Mouse (Mus musculus) heart, adult 8-10 months (tissue): ENCODE measurements at regions not wholly inside any gene's neighbourhood (a gene's known extent, or its start where the extent isn't known, plus 50 kb on each side); places are given as distances from the start of the nearest gene placed in this dataset.

Experiments
- DNase-seq: peaks from one replicate; pipeline ENCODE4 v3.0.0; 2022; ENCODE audit warnings: low spot score

DNA sequence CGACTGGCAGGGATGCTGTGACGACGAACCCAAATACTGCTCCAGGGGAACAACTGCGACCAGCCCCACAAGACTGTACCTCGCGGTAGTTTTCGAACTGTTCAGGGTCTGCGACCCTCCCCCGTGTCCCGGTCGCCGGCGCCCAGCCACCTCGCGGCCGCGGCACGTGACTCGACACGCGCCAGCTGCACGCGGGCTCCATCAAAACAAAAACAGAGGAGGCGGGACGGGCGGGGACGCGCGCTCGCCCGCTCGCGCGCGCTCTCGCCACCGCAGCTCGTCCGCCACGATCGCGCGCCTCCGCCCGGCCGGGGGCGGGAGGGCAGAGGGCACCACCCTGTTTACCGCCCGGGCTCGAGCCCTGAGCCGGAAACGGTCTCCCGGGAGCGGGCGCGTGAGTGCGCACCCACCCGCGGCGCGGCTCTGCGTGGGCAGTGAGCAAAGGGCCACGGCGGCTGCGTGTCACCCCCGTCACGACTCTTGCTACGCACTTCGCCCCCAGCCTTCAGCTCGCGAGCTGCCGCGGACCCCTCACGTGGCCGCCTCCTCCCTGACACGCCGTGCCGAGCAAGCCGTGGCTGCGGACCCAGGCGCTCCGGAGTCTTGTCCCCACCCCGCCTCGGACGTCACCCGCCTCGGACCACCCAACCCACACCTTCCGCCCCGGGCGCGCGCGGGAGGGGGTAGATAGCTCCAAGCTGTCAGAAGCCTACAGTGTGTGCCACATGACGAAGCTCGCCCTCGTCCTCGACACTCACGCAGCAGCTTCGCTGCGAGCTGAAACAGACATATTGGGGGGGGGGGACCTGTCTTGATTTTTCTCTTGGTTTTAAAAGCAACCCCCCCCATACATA lies 182.1 kb upstream of the Mkln1 start:
- peak; percentile 93 for DNase-seq

DNA sequence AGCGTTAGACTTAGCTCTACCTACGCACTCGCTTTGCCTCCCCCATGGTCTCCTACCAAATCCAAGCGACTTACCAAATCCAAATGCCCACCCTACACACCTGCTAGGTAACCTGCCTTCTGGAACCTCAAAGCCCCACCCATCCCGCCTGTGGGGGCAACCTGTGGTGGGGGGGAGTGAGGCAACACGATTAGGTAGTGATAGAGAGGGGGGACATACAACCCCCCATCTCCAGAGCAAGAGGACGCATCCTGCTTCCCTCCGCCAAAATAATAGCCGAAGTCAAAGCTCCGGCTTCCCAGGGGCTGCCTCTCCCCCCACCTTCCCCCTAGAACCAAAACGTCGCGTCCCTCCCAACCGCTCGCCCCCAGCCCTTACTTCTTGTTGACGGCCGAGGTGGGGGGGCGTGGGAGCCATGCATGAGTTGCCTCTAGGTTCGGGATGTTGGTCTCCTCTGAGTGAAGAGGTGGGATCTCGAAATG lies 181.4 kb upstream of the Mkln1 start:
- no peak for DNase-seq

DNA sequence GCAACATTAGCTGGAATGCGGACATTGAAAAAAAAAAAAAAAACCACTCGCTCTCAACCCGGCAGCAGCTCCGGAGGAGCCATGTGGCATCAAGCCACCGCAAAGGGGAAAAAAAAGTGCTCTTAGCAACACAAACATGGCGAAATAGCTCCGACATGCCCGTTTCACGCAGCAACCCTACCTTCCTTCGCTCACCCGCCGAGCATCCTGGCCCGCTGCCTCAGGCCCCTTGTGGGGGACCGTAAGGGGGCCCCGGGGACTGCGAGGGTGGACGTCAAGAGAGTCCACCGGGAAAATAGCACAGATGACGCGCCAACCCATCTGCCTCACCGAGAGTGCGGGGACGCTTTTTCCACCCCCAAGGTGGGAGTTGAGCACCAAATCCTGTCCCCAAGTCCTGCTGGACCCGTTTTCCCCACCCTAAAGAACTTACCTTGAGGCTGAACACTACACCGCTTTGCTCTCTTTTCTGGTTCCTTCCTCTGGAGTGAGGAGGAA lies 180.8 kb upstream of the Mkln1 start:
- DNase-seq, result peak; percentile 54

DNA sequence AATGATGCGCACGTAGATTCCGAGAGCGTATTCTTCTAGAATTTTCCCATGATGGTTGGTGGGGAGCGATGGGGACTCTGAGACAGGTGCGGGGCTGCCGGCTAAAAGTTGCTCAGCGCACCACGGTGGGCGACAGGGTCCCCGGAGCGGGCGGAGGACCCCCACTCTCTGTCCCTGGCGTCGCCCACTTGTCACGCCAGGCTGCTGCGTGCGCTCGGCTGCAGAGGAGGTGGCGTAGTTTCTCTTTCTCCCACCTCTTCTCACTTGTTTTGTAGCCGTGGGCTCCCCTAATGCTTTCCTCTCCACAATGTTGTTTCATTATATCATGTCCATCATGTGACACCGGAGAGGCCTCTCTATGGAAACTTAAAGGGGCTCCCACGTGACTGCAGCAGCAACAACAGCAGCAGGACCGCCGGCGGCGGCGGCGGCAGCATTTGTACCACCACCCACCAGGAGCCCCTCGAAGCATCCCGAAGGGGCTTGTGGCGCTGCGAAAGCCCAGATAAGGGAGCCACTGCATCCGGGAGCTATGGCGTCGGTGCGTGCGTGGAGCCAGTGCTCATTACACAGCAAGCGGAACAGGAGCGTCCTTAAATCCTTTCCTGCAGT lies 180.3 kb upstream of the Mkln1 start:
- DNase-seq, result peak; percentile 84

DNA sequence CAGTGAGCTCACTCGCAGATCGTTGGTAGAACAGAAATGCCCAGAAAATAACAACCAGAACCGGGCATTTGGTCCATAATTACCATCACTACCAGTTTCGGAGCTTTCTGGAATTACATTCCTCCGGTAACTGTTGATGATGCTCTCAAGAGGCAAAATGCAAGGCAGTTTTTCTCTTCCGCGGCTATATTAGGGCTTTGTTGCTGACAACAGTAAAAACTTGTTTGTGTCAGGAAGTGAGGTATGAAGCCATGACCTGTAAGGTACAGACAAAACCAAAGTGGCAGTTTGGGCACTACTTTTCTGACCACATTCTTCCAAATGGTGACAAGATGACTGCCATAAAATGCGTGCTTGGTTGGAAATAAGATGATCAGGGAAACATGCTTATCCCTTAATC lies 179.7 kb upstream of the Mkln1 start:
- DNase-seq, result peak; percentile 52

DNA sequence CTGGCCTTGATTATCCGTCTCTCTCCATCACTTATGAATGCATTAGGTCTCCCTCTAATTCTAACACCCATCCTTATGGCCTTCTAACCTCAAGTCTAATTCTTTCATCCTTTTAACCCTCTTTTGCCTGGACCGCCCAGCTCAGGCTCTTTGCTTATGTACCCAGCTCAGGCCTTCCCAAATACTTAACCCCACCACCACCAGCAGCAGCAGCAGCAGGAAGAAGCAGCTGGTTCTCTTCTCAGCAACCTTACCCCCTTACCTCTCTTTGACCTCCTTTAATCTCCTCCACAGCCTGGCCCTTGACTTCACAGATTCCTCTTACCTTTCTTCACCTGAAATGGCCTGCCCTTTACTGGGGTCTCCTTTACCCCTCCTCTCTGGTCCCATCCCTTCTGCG lies 178.8 kb upstream of the Mkln1 start:
- no peak for DNase-seq

DNA sequence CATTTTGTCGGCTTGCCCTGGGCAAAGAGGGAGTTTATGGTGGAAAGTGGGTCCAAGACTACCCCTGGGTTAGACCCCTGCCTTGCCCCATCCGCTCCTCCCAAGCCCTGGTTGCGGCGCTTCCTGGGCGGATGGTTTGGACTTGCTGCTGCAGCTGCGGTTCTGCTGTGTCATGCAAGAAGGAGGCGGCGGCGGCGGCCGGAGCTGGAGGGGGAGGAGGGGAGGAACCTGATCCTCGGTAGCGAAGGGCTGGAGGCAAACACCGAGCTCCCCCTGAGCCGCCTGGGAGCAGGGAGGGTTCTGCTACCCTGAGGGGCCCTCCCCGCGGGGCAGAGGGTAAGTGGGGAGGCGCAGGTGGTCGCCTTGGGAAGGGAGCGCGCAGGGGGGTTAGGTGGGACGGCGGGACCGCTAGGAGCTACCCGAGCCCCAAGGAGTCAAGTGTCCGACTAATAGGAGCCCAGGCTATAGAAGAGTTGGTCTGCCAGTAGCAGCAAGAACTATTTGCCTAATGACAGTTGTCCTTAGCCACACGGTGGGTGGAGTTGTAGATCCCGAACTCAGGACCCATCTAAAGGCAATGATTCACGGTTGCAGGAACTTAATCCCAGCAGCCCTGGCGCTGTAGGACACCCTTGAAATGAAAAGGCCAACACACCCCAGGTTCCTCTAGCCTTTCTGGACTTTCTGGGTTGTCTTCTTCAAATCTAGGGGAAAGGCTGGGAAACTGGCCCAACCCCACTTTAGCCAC lies 178.2 kb upstream of the Mkln1 start:
- peak; percentile 86 for DNase-seq

DNA sequence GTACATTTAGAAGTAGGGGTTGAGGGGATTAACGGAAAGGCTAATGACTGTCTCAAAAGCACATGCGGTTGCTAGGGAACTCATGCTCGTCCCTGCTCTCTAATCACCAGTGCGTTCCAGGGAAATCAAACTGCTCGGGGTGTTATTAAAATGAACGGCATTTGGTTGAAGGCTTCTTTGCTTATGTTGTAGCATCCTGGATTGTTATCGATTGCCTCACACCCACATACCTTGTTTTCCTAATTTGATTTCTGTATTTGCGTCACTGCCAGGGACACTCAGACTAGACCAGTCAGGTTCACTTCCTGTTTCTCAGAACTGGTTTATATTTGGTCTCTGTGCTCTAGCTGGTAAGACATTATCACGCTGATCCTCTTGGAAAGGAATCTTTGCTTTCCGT lies 177.0 kb upstream of the Mkln1 start:
- DNase-seq, result peak; percentile 75

DNA sequence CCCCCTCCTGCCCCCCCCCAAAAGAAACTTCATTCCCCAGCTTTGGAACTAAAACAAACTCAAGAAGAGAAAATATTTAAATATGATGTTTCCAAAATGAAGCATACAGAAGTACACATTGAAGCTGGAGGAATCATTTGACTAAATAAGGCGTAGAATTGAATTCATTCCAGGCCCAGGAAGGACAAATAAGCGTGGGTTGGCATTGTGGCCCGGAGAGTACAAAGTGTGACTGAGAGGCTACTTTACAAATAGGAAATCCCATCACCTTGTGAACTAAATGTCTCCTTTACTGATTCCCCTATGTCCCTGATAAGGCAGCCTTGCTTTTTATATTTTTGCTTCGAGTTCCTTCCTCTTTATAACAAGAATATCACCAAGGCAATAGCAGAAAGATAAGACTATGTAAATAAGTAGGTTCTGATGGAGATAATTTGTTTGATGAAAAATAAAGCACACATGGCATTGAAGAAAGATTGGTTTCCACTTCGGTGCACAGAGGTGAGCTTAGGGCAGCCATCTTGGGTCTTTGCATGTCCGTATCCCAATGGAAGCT lies 176.4 kb upstream of the Mkln1 start:
- peak; percentile 55 for DNase-seq

DNA sequence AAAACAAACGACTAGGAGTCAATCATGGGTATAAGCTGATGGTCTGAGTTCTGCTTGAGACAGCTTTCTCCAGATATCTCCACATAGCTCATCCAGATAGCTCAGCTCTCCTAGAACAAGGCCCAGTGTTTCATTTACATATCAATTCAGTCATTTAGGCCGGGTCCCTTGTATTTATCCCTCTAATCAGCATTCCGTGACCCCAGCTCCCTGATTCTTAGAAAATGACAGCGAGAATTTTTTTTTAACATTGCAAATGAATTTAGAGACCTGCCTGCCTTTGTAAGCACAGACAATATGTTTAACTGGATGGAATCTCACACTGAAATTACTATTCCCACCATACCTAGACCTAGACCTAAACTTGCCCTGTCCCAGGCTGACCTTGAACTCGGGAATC lies 171.1 kb upstream of the Mkln1 start:
- DNase-seq, result no peak

DNA sequence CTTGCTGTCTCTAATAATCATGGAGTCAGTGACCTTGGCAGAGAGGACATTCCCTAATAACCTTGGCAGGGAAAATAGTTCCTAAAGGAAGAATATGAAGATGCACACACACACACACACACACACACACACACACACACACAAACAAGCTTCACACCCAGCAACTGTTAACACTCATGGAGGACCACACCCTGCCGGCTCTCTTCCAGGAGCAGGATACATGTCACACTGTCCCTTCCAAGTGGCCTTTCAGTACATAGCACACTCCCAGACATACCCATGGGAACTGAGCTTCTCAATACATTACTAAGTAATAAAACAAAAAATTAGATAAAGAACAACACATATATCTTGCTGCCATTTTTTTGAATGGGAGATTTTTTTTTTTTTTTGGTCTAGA lies 170.5 kb upstream of the Mkln1 start:
- DNase-seq, result no peak

DNA sequence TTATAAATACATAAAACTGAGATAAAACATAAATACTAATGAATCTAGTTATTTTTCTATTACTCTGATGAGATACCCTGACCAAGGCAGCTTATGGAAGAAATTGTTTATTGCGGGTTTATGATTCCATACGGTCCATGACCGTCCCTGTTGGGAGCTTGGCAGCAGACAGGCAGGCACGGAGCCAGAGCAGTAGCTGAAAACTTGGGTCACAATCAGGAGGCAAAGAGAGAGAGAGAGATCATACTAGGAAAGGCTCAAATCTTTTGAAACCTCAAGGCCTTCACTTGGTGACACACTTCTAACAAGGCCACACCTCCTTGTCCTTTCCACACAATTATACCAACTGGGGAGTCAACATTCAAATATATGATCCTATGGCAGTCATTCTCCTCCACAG lies 166.7 kb upstream of the Mkln1 start:
- DNase-seq, result no peak

DNA sequence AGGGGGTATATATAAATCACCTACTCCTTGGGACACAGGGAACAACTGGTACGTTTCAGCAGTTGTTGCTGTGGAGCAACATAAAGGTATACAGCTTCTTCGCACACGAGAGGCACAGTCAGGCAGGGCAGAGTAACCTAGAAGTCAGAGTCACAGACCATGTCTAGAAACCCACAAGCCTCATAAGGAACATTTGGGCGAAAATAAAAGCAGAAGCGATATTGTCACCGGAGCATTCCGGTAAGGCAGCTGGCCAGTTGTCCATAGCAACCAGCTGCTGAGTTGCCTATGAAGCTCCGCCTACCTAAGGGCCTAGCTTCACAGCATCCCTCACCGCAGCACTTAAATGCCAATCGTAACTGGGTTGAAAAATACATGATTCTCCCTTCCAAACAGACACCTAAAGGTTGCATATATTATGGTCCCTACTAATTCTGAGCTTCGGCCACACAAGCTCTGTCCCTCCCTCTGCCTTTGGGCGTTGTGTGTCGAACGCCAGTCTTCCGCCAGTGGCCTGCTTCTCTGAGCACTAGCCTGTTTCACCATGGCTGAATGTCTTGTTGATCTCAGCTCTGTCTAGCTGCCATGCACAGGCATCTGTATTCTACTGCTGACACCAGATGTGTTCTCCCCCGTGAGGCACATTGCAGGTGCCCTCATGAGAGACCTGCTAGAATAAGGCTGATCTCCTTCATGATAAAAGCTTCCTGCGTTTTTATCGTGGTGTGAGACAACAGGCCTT lies 165.1 kb upstream of the Mkln1 start:
- DNase-seq, result no peak

DNA sequence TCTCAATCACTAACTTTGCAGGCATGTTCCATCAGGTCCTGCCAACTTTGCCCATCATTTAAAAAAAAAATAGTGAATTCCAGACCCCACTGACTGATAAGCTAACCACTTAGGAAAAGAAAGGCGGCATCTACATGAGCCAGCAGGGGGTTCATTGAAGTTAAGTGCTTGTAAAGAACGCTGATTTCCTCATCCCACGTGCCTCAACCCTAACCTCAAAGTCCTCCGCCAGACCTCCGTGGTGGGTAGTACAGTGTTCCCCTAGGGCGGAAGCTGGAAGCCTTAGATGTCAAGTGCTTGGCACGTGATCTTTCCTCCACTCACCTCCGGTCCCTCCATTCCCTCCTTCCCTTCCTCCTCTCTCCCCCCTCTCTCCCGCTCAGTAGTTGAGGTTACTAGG lies 158.5 kb upstream of the Mkln1 start:
- DNase-seq, result no peak

DNA sequence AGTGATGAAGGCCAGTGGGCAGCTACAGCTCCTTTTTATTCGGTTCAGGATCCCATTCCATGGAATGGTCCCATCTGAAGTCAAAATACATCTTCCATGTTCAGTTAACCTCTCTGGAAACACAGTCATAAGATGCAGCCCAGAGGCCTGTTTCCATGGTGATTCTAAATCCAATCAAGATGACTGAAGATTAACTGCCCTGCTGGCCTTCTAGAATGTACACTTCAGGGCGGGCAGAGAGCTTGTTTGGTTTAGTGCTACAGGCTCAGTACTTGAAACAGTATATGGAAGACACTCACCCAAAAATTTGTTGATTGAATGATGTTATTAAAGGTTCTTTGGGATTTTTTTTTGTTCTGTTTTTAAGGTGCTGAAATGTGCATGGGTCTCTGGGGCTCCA lies 148.0 kb upstream of the Mkln1 start:
- DNase-seq, result no peak

DNA sequence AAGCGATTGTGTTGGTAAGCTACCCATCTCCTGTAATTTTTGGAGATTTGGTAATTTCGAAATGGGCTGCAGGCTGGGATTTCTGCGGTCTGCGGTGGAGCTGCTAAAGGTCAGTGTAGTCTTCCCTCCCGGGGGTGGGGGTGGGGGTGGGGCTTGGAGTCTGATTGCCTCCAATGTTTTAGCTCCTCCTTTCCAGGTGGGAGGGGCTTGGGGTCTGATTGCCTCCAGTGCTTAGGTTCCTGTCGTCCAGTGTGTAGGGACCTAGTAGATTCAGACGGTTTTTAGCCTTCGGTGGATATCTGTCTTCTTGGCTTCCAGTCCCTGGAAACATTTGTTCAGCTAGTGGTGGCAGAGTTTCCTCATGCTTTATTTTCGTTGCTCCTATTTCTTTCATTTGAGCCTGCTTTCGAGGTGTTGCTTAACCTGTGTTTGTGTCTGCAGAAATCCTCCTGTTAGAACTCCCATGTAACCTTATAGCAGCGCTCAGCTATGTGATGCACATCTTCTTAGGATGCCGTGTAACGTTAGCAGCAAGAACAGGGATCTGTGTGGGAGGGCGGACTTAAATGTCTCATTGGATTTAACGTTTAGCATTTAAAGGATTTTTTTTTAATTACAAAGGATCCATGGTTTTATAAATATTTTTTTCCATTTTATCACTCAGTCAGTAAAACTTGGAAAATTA lies 145.1 kb upstream of the Mkln1 start:
- DNase-seq, result peak; percentile 41

DNA sequence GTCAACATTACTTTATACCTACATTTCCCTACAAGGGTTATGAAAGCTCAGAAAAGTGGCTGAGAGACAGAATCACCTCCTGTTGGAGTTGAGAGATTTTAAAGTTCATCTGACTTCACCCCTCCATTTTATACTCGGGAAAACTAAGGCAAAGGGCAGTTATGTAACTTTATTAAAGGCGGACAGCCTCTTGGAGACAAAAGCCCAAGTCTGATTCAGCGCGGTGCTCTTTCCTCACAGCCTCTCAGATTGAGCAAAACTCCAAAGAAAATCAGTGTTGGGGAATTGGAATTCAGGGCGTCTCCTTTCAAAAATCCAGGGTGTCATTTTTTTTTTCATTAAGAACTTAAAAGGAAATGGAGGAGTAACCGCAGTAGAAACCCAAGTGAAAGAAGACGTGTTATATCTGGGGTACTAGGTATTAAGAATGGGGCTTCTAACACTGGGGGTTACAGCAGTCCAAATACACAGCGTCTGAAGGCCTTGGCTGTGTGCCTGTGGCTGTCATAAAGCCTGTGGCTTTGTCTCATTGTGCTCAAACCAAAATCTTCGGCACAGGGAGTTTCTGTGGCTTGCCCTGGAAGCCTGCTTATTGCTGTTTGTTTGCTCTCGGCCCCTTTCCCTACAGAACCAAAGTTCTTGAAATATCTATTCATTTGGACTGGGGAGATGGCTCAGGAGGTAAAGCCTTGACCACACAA lies 137.7 kb upstream of the Mkln1 start:
- peak; percentile 38 for DNase-seq

DNA sequence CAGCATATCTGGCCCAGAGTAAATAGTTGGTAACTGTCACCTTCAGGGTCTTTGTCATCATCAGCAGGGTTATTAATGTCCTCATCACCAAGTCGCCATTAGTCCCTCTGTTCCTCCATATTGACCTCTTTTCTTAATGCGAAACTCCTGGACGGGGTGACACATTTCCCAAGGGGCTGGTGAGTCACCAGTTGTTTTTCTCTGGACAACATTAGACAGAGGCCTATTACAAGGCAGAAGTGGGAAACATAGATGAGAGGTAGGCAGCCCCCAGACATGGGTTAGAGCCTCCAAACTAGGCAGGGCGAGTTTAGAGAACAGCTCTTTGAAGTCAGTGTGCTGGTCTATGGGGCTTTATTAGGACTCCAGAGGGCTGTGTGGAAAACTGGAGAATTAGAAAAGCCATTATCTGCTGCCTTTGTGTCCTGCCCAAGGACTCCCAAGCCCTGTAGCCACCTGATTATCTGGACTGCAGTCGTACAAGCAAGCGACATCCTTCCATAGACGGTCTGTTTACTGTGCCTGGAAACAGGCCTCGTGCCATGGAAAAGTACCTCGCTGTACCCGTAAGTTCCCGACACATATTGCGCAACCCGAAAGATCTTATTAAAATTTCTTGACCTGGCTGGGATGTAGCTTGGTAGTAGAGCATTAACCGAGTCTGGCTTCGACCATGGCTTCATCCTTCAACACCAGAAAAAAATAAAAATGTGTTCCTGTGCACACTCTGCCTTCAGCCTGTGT lies 136.6 kb upstream of the Mkln1 start:
- peak; percentile 67 for DNase-seq

DNA sequence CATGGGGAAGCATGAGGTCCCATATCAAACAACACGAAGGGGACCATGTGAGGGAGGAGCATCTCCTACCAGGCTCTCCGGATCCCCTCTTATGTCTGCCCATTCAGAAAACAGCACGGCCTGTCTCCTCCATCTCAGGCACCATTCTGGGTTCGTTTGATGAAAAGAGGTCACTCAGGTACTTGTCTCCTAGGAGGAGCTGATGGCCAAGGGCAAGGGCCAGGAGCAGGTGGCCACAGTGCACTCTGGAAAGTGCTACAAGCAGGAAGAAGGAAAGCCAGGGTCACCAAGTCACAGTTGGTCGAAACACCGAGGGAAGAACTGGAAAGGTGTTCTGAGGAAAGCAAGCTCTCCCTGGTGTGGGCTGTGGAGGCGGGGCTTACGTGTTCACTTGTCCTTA lies 135.9 kb upstream of the Mkln1 start:
- DNase-seq, result no peak
